Mouse (Mus musculus): ENCODE data around the gene Tnfrsf11a. TPM values are rescaled to one million over a fixed set of nuclear protein-coding genes. Genes with fewer than 3 reads are reported as not detected.
"Not testable (repeated sequence)": the region's sequence is repeated elsewhere in the genome, so short reads cannot be mapped to it uniquely, and the experiment has no call there.

Tnfrsf11a gene
- polyA plus RNA-seq, 1 experiment from 2014 or later: 0.30 TPM

DNA sequence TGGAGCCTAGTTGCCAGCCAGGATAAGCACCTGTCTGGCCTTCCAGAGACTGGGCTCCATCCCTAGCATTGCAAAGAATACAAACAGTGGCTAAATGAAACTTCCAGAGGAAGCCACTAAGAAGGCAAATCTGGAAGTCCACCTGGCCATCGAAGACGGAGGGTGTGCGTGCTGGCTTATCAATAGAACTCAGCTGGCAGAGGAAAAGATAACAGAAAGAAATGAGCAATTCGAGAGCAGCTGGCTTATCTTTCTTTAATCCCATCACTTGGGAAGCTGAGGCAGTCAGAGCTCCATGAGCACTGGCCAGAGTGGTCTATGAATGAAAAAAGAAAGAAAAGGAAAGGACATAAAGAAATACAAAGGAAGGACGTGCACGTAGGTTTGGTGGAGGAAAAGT lies 20.1 kb downstream of the Tnfrsf11a start:
- 90% methylated on average over 6 of the region's 6 CpGs for WGBS
- H3K27me3 ChIP-seq (ENCODE audit: poor library complexity, severe bottlenecking): no peaks in the 10 kb centered on the region
- DNase-seq (ENCODE audit: extremely low spot score, low spot score): no peak
- H3K4me3 ChIP-seq: no peak overlapping the region
- H3K9me3 ChIP-seq: no peaks in the 10 kb centered on the region
- H3K27ac ChIP-seq: no peak overlapping the region
- no peaks in the 10 kb centered on the region for H3K36me3 ChIP-seq (replicated peaks)
- no peaks in the 10 kb centered on the region for H3K4me1 ChIP-seq

DNA sequence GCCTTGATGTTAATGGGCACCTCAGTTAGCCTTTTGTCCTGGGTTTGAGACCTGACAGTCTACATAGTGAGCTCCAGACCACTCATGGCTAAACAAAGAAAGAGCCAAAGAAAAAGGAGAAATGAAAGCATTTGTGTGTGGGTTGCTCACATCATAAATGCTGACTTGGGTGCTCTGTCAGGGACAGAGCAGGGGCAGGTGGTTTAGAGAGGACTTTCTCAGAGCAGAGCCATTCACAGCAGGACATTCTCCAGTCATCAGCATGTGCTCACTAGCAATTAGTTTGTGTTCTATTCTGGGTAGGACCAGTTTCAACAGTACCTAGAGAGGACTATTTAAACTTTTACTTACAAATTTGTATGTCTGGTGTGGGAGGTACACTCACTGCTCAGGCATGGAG lies 20.7 kb downstream of the Tnfrsf11a start:
- no peaks in the 10 kb centered on the region for H3K27me3 ChIP-seq (ENCODE audit: poor library complexity, severe bottlenecking)
- no peak overlapping the region for H3K4me3 ChIP-seq
- H3K36me3 ChIP-seq (replicated peaks): no peaks in the 10 kb centered on the region
- no peaks in the 10 kb centered on the region for H3K4me1 ChIP-seq
- H3K9me3 ChIP-seq: no peaks in the 10 kb centered on the region
- no peak for DNase-seq (ENCODE audit: extremely low spot score, low spot score)
- no peak overlapping the region for H3K27ac ChIP-seq

DNA sequence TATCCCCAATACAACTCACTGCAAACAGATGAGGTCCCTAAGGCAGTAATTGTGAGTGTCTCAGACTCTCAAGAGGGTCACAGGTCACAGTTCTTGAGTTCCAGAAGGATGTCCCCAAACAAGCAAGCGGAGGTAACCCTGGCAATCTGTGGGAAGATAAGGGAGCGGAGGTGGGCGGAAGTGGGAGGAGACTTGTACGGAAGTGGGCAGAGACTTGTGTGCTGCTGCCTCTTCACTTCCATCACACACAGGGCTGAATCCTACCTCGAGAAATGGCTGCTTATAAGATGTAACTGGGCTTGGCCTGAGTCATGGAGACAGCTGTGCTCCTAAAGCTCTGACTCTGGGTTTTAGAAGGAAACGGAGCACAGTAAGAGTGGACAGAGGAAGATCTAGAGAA lies 22.4 kb downstream of the Tnfrsf11a start:
- Histone ChIP-seq H3K9me3 (no peaks in the 10 kb centered on the region), H3K4me3 (no peak overlapping the region), H3K4me1 (no peaks in the 10 kb centered on the region), H3K27me3 (ENCODE audit: poor library complexity, severe bottlenecking) (no peaks in the 10 kb centered on the region), H3K27ac (no peak overlapping the region), H3K36me3 (replicated peaks) (no peaks in the 10 kb centered on the region)
- DNase-seq (ENCODE audit: extremely low spot score, low spot score): no peak
- 70% methylated on average over 6 of the region's 6 CpGs for WGBS

DNA sequence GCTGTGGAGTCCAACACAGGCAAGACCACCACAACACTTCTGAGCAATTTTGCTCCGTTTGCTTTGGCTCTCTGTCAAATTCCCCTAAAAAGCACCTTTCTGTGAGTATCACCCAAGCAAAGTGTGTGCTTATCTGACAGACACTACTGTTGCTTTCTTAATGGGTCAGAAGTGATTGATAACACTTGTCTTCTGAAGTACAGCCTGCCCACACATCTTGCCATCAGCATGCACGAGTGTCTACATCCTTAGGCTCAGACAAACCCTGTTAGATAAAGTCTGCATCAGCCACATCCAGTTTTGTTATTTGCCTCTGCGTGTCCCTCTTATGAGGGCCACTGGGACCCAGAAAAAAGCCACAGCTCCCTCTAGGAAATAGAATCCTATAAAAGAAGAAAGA lies 23.8 kb downstream of the Tnfrsf11a start:
- no peak for DNase-seq (ENCODE audit: extremely low spot score, low spot score)
- H3K27ac ChIP-seq: no peak overlapping the region
- H3K4me1 ChIP-seq: no peaks in the 10 kb centered on the region
- WGBS: 87% methylated on average over 3 of the region's 3 CpGs
- no peaks in the 10 kb centered on the region for H3K36me3 ChIP-seq (replicated peaks)
- no peaks in the 10 kb centered on the region for H3K9me3 ChIP-seq
- no peaks in the 10 kb centered on the region for H3K27me3 ChIP-seq (ENCODE audit: poor library complexity, severe bottlenecking)
- H3K4me3 ChIP-seq: no peak overlapping the region

- no peak for DNase-seq (ENCODE audit: extremely low spot score, low spot score)
- 93% methylated on average over 4 of the region's 4 CpGs for WGBS
- Histone ChIP-seq H3K9me3 (no peaks in the 10 kb centered on the region), H3K4me1 (no peaks in the 10 kb centered on the region), H3K36me3 (replicated peaks) (no peaks in the 10 kb centered on the region), H3K27ac (no peak overlapping the region), H3K4me3 (no peak overlapping the region), H3K27me3 (ENCODE audit: poor library complexity, severe bottlenecking) (no peaks in the 10 kb centered on the region)
Measured at GRCm38 (mm10) chr1:105805565-105805964, 25.0 kb downstream of the Tnfrsf11a start.

GRCm38 (mm10) chr1:105807028-105807722 lies 26.7 kb downstream of the Tnfrsf11a start:
- H3K4me3 ChIP-seq: no peak overlapping the region
- H3K9me3 ChIP-seq: no peaks in the 10 kb centered on the region
- H3K27ac ChIP-seq: no peak overlapping the region
- no peaks in the 10 kb centered on the region for H3K4me1 ChIP-seq
- no peaks in the 10 kb centered on the region for H3K27me3 ChIP-seq (ENCODE audit: poor library complexity, severe bottlenecking)
- WGBS: 91% methylated on average over 10 of the region's 10 CpGs
- no peaks in the 10 kb centered on the region for H3K36me3 ChIP-seq (replicated peaks)
- no peak for DNase-seq (ENCODE audit: extremely low spot score, low spot score)

GRCm38 (mm10) chr1:105812027-105812426 lies 31.5 kb downstream of the Tnfrsf11a start:
- not testable (repeated sequence) for DNase-seq (ENCODE audit: extremely low spot score, low spot score); H3K27ac ChIP-seq; H3K9me3 ChIP-seq; H3K27me3 ChIP-seq (ENCODE audit: poor library complexity, severe bottlenecking); H3K4me3 ChIP-seq; H3K36me3 ChIP-seq (replicated peaks)
- peaks cover 23% of the 10 kb centered on the region for H3K4me1 ChIP-seq

DNA sequence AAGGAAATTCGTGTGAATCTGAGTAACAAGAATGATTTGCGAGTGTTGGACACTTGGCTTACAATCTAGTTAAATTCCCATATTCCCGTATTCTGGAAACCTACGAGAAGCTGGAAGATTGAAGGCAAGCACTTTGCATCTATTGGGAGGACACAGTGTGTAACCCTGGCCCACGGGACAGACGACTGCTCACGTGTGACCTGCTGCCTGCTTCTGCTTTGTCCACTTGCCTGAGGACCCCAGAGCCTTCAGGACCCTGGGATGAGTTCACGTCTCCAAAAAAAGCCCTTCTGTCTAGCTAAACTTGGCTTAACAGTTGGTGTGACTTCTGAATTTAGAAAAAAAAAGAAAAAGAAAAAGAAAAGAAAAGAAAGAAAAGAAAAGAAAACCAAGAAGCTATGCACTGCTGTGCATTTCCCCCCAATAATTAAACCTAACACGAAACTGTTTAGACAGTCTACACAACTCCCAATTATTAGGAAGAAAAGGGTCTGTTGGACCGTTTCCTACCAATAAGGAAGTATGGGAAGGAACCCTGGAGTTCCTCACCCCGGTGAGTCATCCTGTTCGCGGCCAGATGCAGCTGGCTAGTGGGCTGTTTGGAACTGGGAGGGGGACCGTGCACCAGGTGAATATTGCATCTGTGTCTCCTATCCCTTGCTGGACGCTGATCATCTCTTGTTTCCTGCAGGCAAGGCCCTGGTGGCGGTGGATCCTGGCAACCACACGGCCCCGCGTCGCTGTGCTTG lies 32.6 kb downstream of the Tnfrsf11a start:
- Histone ChIP-seq H3K27ac (no peak overlapping the region), H3K4me1 (peaks cover 23% of the 10 kb centered on the region), H3K9me3 (no peaks in the 10 kb centered on the region), H3K27me3 (ENCODE audit: poor library complexity, severe bottlenecking) (no peaks in the 10 kb centered on the region), H3K36me3 (replicated peaks) (no peaks in the 10 kb centered on the region), H3K4me3 (no peak overlapping the region)
- no peak for DNase-seq (ENCODE audit: extremely low spot score, low spot score)
- 84% methylated on average over 20 of the region's 20 CpGs for WGBS

DNA sequence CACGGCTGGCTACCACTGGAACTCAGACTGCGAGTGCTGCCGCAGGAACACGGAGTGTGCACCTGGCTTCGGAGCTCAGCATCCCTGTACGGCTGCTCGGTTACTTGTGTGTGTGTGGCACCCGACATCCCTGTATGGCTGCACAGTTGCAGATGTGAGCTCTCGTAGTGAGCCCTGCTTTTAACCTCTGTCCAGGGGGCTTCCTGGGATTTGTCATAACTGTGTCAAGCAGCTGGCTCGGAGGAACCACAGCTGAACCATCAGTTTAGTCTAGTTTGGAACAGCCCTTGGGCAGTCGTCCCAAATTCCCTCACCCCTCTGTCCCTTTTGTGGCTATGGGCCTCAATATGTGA lies 33.2 kb downstream of the Tnfrsf11a start:
- Histone ChIP-seq H3K27ac (no peak overlapping the region), H3K4me1 (peaks cover 23% of the 10 kb centered on the region), H3K36me3 (replicated peaks) (no peaks in the 10 kb centered on the region), H3K9me3 (no peaks in the 10 kb centered on the region), H3K27me3 (ENCODE audit: poor library complexity, severe bottlenecking) (no peaks in the 10 kb centered on the region), H3K4me3 (no peak overlapping the region)
- DNase-seq (ENCODE audit: extremely low spot score, low spot score): no peak
- WGBS: 81% methylated on average over 11 of the region's 11 CpGs

GRCm38 (mm10) chr1:105814402-105815270 lies 34.1 kb downstream of the Tnfrsf11a start:
- no peak for DNase-seq (ENCODE audit: extremely low spot score, low spot score)
- H3K9me3 ChIP-seq: no peaks in the 10 kb centered on the region
- no peaks in the 10 kb centered on the region for H3K27me3 ChIP-seq (ENCODE audit: poor library complexity, severe bottlenecking)
- no peaks in the 10 kb centered on the region for H3K36me3 ChIP-seq (replicated peaks)
- H3K4me1 ChIP-seq: peaks cover 31% of the 10 kb centered on the region
- H3K4me3 ChIP-seq: no peak overlapping the region
- 62% methylated on average over 14 of the region's 14 CpGs for WGBS
- H3K27ac ChIP-seq: no peak overlapping the region

- WGBS: 43% methylated on average over 2 of the region's 2 CpGs
- Histone ChIP-seq H3K9me3 (no peaks in the 10 kb centered on the region), H3K27me3 (ENCODE audit: poor library complexity, severe bottlenecking) (no peaks in the 10 kb centered on the region), H3K36me3 (replicated peaks) (no peaks in the 10 kb centered on the region), H3K4me3 (no peak overlapping the region), H3K27ac (no peak overlapping the region), H3K4me1 (peaks cover 34% of the 10 kb centered on the region)
- DNase-seq (ENCODE audit: extremely low spot score, low spot score): no peak
Measured at GRCm38 (mm10) chr1:105815310-105815709, 34.8 kb downstream of the Tnfrsf11a start.

DNA sequence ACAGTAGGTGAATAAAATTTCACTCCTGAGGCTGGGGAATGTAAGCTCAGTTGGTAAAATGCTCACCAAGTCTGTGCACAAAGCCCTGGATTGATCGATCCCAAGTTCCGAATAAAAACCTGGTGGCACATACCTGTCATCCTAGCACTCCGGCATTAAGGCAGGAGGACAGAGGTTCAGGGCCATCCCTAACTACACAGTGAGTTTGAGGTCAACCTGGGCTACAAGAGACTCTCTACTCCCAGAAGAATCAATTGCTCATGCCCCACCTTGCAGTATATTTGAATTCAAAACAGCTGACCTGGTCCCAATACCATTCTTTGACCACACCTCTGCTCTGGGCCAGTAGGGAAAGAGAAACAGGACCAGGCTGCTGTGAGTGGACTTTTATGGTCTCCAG lies 35.2 kb downstream of the Tnfrsf11a start:
- H3K27me3 ChIP-seq (ENCODE audit: poor library complexity, severe bottlenecking): no peaks in the 10 kb centered on the region
- H3K27ac ChIP-seq: no peak overlapping the region
- no peak for DNase-seq (ENCODE audit: extremely low spot score, low spot score)
- peaks cover 34% of the 10 kb centered on the region for H3K4me1 ChIP-seq
- H3K36me3 ChIP-seq (replicated peaks): no peaks in the 10 kb centered on the region
- no peaks in the 10 kb centered on the region for H3K9me3 ChIP-seq
- no peak overlapping the region for H3K4me3 ChIP-seq
- WGBS: 90% methylated on average over 3 of the region's 3 CpGs

DNA sequence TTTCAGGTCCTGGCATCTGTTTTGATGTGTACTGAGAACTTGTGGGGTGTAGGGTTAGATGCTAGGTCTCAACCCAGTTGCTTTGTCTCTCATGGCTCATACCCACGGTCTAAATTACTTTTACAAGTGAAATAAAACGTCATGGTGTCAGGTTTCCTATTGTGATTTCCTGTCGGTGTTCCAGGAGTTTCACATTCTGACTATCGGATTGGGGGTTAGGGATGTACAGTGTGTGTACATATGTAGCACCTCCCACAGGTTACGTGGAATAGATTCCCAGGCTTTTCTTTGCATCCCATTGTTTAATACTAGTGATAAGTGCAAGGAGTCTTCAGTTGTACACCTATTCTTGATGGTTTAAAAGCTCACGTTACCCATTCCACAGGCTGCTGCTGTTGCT lies 38.5 kb downstream of the Tnfrsf11a start:
- H3K4me1 ChIP-seq: peaks cover 33% of the 10 kb centered on the region
- no peak overlapping the region for H3K27ac ChIP-seq
- no peaks in the 10 kb centered on the region for H3K36me3 ChIP-seq (replicated peaks)
- DNase-seq (ENCODE audit: extremely low spot score, low spot score): no peak
- 64% methylated on average over 6 of the region's 6 CpGs for WGBS
- no peaks in the 10 kb centered on the region for H3K9me3 ChIP-seq
- no peak overlapping the region for H3K4me3 ChIP-seq
- no peaks in the 10 kb centered on the region for H3K27me3 ChIP-seq (ENCODE audit: poor library complexity, severe bottlenecking)

All from forebrain, embryonic 10.5 days (tissue).